Mouse (Mus musculus) G1E (cell line): ENCODE data around the gene Cox6b1.

ENCODE experiments used
- CTCF ChIP-seq: IDR thresholded peaks from 2 replicates; pipeline ENCODE4 v1.5.1; 2012; ENCODE audit warnings: low read depth, low read length, inconsistent platforms, mixed read lengths
- TAL1 ChIP-seq: conservative IDR thresholded peaks from 2 replicates; pipeline ENCODE4 v1.6.1; 2012; ENCODE audit warnings: low read depth, low read length, inconsistent platforms, mixed read lengths

DNA sequence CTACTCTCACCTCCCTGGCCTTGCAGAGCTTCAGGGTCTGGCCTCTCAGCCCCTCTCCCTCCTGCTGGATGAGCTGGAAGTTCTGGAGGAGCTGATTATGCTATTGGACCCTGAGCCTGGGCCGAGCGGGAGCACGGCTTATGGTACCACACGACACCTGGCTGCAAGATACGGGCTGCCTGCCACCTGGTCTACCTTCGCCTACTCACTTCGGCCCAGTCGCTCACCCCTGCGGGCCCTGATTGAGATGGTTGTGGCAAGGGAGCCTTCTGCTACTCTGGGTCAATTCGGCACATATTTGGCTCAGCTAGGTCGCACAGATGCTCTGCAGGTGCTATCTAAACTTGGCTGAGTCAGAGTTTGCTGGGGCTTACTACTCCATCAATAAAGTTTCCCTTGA lies 58.4 kb downstream of the Cox6b1 start:
- TF ChIP-seq CTCF: no peak
- TF ChIP-seq TAL1: no peak
